Mouse (Mus musculus) hindbrain, embryonic 16.5 days (tissue): ENCODE measurements around the gene Copb1. TPM values are rescaled to one million over a fixed set of nuclear protein-coding genes. Genes with fewer than 3 reads are reported as not detected.

ENCODE experiments used
- ATAC-seq: fragments of 200-750 bp; cut with Nextera tagmentation; 2 replicates; pipeline ENCODE4 v1.8.0; 2017; ENCODE audit warnings: moderate TSS enrichment, moderate library complexity
- H3K27ac ChIP-seq: fragments of 300-500 bp; sonication (generic); 2 replicates; pipeline ENCODE4 v1.5.1; 2014; ENCODE audit warnings: low read depth, mild to moderate bottlenecking, control low read depth, low read length, moderate library complexity
- H3K27me3 ChIP-seq: fragments of 300-500 bp; sonication (generic); replicated peaks from 2 replicates; pipeline ENCODE4 v1.6.1; 2014; ENCODE audit warnings: low read length; ENCODE audit not compliant: control insufficient read depth, insufficient read depth
- H3K36me3 ChIP-seq: fragments of 300-500 bp; sonication (generic); 2 replicates; pipeline ENCODE4 v1.6.1; 2014; ENCODE audit warnings: mild to moderate bottlenecking, low read length, moderate library complexity, mixed read lengths; ENCODE audit not compliant: control insufficient read depth, insufficient read depth
- H3K4me1 ChIP-seq: fragments of 300-500 bp; sonication (generic); 2 replicates; pipeline ENCODE4 v1.6.1; 2014; ENCODE audit warnings: low read depth, low read length; ENCODE audit not compliant: control insufficient read depth, insufficient read depth
- H3K4me2 ChIP-seq: fragments of 300-500 bp; sonication (generic); 2 replicates; pipeline ENCODE4 v1.6.1; 2014; ENCODE audit warnings: mild to moderate bottlenecking, low read length, control low read depth, moderate library complexity
- H3K4me3 ChIP-seq: fragments of 300-500 bp; sonication (generic); 2 replicates; pipeline ENCODE4 v1.5.1; 2014; ENCODE audit warnings: mild to moderate bottlenecking, low read length, control low read depth, moderate library complexity
- H3K9ac ChIP-seq: fragments of 300-500 bp; sonication (generic); 2 replicates; pipeline ENCODE4 v1.6.1; 2014; ENCODE audit warnings: low read depth, mild to moderate bottlenecking, control low read depth, low read length, moderate library complexity
- H3K9me3 ChIP-seq: fragments of 300-500 bp; sonication (generic); 2 replicates; pipeline ENCODE4 v1.6.1; 2014; ENCODE audit warnings: mild to moderate bottlenecking, low read length, moderate library complexity; ENCODE audit not compliant: control insufficient read depth
- WGBS: fragments of 180-500 bp; shearing (Covaris S2); extraction: QIAGEN DNeasy Blood & Tissue Kit; methylation state at CpG from one replicate; pipeline ENCODE4 v1.1.7; 2014; 5-methylcytosine and 5-hydroxymethylcytosine counted together
- polyA plus RNA-seq: library from polyadenylated mRNA; unstranded; fragments of >200 nt; fragmentation: Nextera tagmentation; extraction: Ambion mirVana; gene quantifications from 2 replicates; pipeline ENCODE4 v1.2.1, GENCODE M21; 2015

Gene Copb1
- 86.6 and 92.8 TPM in 2 replicates for polyA plus RNA-seq

- H3K36me3 ChIP-seq, result peaks cover 14% of the 10 kb centered on the region
- H3K4me1 ChIP-seq, result peaks cover 5% of the 10 kb centered on the region
- peak within 1 kb of the TSS; percentile 96 for H3K4me3 ChIP-seq
- H3K27me3 ChIP-seq, result no peaks in the 10 kb centered on the region
- peak within 1 kb of the TSS; percentile 70 for H3K27ac ChIP-seq
- peak; percentile 99 for ATAC-seq
- 2% methylated on average over 63 of the region's 75 CpGs for WGBS
- H3K9ac ChIP-seq, result peak within 1 kb of the TSS; percentile 96
- H3K4me2 ChIP-seq, result peak within 1 kb of the TSS; percentile 64
- H3K9me3 ChIP-seq, result no peaks in the 10 kb centered on the region
These were observed at the start of gene Copb1 for GRCm38 (mm10) chr7:114253885-114254833. TSS of gene Copb1 (minus strand) at chr7:114254711.

- no peak for ATAC-seq
- Histone ChIP-seq H3K36me3 (no peaks in the 10 kb centered on the region), H3K4me3 (no peak overlapping the region), H3K9ac (no peak overlapping the region), H3K27ac (no peak overlapping the region), H3K4me1 (no peaks in the 10 kb centered on the region), H3K27me3 (no peaks in the 10 kb centered on the region), H3K9me3 (no peaks in the 10 kb centered on the region), H3K4me2 (no peak overlapping the region)
- WGBS, result 82% methylated on average over 4 of the region's 4 CpGs
These were observed 46.8 kb upstream of the Copb1 start for GRCm38 (mm10) chr7:114301293-114301782.

- 88% methylated on average over 2 of the region's 2 CpGs for WGBS
- no peak overlapping the region for H3K4me2 ChIP-seq
- H3K9me3 ChIP-seq, result no peaks in the 10 kb centered on the region
- no peak overlapping the region for H3K4me3 ChIP-seq
- no peaks in the 10 kb centered on the region for H3K27me3 ChIP-seq
- H3K36me3 ChIP-seq, result no peaks in the 10 kb centered on the region
- H3K4me1 ChIP-seq, result no peaks in the 10 kb centered on the region
- H3K27ac ChIP-seq, result no peak overlapping the region
- H3K9ac ChIP-seq, result no peak overlapping the region
- no peak for ATAC-seq
These were observed 46.3 kb upstream of the Copb1 start for GRCm38 (mm10) chr7:114300782-114301181.

- Histone ChIP-seq H3K4me2 (no peak overlapping the region), H3K9me3 (no peaks in the 10 kb centered on the region), H3K4me3 (no peak overlapping the region), H3K27me3 (no peaks in the 10 kb centered on the region), H3K9ac (no peak overlapping the region), H3K4me1 (no peaks in the 10 kb centered on the region), H3K27ac (no peak overlapping the region), H3K36me3 (no peaks in the 10 kb centered on the region)
- no peak for ATAC-seq
- WGBS, result 71% methylated on average over 4 of the region's 4 CpGs
These were observed 44.7 kb upstream of the Copb1 start for GRCm38 (mm10) chr7:114299247-114299646.

GRCm38 (mm10) chr7:114294698-114295097 lies 40.2 kb upstream of the Copb1 start:
- Histone ChIP-seq H3K36me3 (no peaks in the 10 kb centered on the region), H3K27me3 (no peaks in the 10 kb centered on the region), H3K9me3 (no peaks in the 10 kb centered on the region), H3K4me1 (peaks cover 3% of the 10 kb centered on the region; the same call in 1 of the 2 replicates), H3K27ac (no peak overlapping the region), H3K9ac (no peak overlapping the region), H3K4me2 (no peak overlapping the region), H3K4me3 (no peak overlapping the region)
- WGBS, result 83% methylated on average over 5 of the region's 5 CpGs
- no peak for ATAC-seq

- Histone ChIP-seq H3K4me3 (no peak overlapping the region), H3K27ac (no peak overlapping the region), H3K4me2 (no peak overlapping the region), H3K4me1 (peaks cover 3% of the 10 kb centered on the region; the same call in 1 of the 2 replicates), H3K36me3 (no peaks in the 10 kb centered on the region), H3K27me3 (no peaks in the 10 kb centered on the region), H3K9ac (no peak overlapping the region), H3K9me3 (no peaks in the 10 kb centered on the region)
- ATAC-seq, result no peak
- 84% methylated on average over 5 of the region's 5 CpGs for WGBS
These were observed 39.4 kb upstream of the Copb1 start for GRCm38 (mm10) chr7:114293903-114294302.

- WGBS, result 15% methylated on average over 12 of the region's 12 CpGs
- H3K27me3 ChIP-seq, result no peaks in the 10 kb centered on the region
- no peaks in the 10 kb centered on the region for H3K9me3 ChIP-seq
- H3K9ac ChIP-seq, result 0 out of 2 replicates have a peak overlapping the region, but pooled peaks have one; percentile 36
- H3K4me3 ChIP-seq, result no peak overlapping the region
- H3K4me1 ChIP-seq, result peaks cover 3% of the 10 kb centered on the region; the same call in 1 of the 2 replicates
- H3K27ac ChIP-seq, result no peak overlapping the region
- H3K36me3 ChIP-seq, result no peaks in the 10 kb centered on the region
- H3K4me2 ChIP-seq, result peak overlapping the region; percentile 33
- ATAC-seq, result peak; percentile 68; the same call in 1 of the 2 replicates
These were observed 38.0 kb upstream of the Copb1 start for GRCm38 (mm10) chr7:114292501-114292971.

- H3K36me3 ChIP-seq, result no peaks in the 10 kb centered on the region
- H3K4me1 ChIP-seq, result peaks cover 3% of the 10 kb centered on the region; the same call in 1 of the 2 replicates
- H3K4me3 ChIP-seq, result no peak overlapping the region
- no peak for ATAC-seq
- WGBS, result 31% methylated on average over 15 of the region's 15 CpGs
- no peak overlapping the region; the same call in 1 of the 2 replicates for H3K27ac ChIP-seq
- no peak overlapping the region for H3K9ac ChIP-seq
- no peaks in the 10 kb centered on the region for H3K9me3 ChIP-seq
- H3K4me2 ChIP-seq, result no peak overlapping the region
- H3K27me3 ChIP-seq, result no peaks in the 10 kb centered on the region
These were observed 37.2 kb upstream of the Copb1 start for GRCm38 (mm10) chr7:114291461-114292335.
